Mouse (Mus musculus): ENCODE data around the gene Whamm. TPM values are rescaled to one million over a fixed set of nuclear protein-coding genes. Genes with fewer than 3 reads are reported as not detected.

Gene Whamm
- polyA plus RNA-seq, 1 experiment from 2014 or later = 8.2 TPM

DNA sequence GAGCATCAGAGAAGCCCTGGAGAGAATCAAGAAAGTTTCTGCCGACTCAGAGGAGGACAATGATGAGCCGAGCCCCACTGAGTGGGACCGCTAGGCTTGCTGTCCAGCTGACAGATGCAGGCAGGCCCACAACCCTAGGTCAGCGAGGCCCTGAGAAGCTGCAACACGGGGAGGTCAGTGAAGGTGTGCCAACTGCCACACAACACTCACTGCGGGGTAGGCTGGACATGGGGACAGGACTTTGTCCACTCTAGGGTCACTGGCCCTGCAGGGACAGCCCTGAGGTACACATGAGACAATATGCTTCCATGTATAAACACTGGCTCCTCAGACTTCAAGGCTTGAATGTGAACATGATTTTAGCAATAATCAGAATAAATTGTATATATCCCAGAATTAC is 25.0 kb downstream of the Whamm start:
- H3K4me3 ChIP-seq (ENCODE audit: low read length) = no peak overlapping the region
- H3K27ac ChIP-seq (ENCODE audit: low read depth, low read length) = no peak overlapping the region
- H3K36me3 ChIP-seq (ENCODE audit: control insufficient read depth, insufficient read depth, low read length) = peaks cover 44% of the 10 kb centered on the region; the same call in 1 of the 2 replicates
- no peaks in the 10 kb centered on the region for H3K27me3 ChIP-seq (ENCODE audit: control insufficient read depth, insufficient read depth, low read length)
- no peak overlapping the region for H3K9ac ChIP-seq (ENCODE audit: low read depth, low read length)
- no peaks in the 10 kb centered on the region for H3K9me3 ChIP-seq (ENCODE audit: control insufficient read depth, low read length)
- WGBS = 90% methylated on average over 6 of the region's 6 CpGs
- 0 out of 2 replicates have a peak, but pooled peaks cover 3% of the 10 kb centered on the region for H3K4me1 ChIP-seq (ENCODE audit: control insufficient read depth, insufficient read depth, low read length)
- H3K4me2 ChIP-seq (replicated peaks; ENCODE audit: low read depth, low read length) = no peak overlapping the region
- no peak for ATAC-seq (ENCODE audit: low FRiP score, low TSS enrichment)

DNA sequence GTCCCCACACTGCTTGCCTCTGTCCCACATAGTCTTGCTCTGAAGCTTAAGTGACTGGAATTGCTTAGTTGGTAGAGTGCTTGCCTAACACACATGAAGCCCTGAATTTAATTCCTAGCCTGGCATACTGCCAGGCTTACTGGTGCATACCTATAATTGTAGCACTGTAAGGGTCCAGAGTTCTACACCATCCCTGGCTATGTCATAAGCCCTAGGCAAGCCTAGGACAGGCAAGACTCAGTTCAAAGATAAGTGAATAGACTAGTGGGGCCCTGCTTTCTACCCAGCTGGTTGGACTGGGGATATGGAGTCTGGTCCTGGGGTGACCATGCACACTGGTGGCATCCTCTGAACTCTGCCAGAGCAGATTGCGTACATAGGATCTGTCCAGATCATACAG is 26.6 kb downstream of the Whamm start:
- Histone ChIP-seq H3K36me3 (ENCODE audit: control insufficient read depth, insufficient read depth, low read length) (peaks cover 33% of the 10 kb centered on the region; the same call in 1 of the 2 replicates), H3K9ac (ENCODE audit: low read depth, low read length) (no peak overlapping the region), H3K27ac (ENCODE audit: low read depth, low read length) (no peak overlapping the region), H3K9me3 (ENCODE audit: control insufficient read depth, low read length) (no peaks in the 10 kb centered on the region), H3K4me2 (replicated peaks; ENCODE audit: low read depth, low read length) (no peak overlapping the region), H3K4me3 (ENCODE audit: low read length) (no peak overlapping the region), H3K27me3 (ENCODE audit: control insufficient read depth, insufficient read depth, low read length) (no peaks in the 10 kb centered on the region), H3K4me1 (ENCODE audit: control insufficient read depth, insufficient read depth, low read length) (0 out of 2 replicates have a peak, but pooled peaks cover 3% of the 10 kb centered on the region)
- no peak for ATAC-seq (ENCODE audit: low FRiP score, low TSS enrichment)
- WGBS = 100% methylated on average over 1 of the region's 1 CpGs

DNA sequence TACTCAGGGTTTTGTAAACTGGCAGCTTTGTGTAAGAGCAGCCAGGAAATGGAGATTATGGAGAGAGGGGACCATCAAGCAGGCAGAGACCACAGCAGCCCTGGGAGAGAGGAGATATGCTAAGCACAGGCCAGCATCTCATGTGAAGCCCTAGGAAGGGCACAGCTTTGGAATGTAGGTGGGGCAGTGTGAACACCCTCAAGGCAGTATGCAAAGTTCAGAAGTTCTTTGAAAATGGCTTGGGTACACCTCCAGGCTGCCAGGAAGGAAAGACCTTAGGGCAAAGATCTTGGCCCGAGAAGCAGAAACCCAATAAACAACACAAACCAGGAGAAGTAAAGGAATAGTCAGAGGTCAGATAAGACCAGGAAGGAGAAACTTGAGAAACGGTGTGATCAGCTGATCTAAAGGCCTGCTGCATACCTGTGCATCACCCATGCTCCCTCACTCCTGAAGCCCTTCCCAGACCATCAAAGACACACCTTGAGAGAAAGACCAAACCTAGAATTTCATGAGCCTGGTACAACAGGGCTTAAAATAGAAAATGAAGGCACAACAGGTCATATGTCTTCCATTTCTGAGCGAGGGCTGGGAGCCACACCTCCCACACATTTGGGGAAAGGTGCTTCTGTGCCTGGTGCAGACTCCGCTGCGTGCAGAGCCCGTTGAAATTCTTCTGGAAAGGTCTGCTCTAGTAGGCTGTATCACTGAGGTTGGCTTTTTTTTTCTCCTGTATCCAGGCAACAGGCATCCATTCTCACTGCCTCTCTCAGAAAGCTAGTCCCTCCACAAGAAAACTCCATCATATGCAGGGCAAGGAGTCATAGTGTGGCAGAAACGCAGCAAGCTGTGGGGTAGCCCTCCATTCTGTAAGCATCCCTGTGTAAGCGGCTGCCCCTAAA is 28.6 kb downstream of the Whamm start:
- WGBS = 57% methylated on average over 8 of the region's 8 CpGs
- Histone ChIP-seq H3K4me1 (ENCODE audit: control insufficient read depth, insufficient read depth, low read length) (0 out of 2 replicates have a peak, but pooled peaks cover 3% of the 10 kb centered on the region), H3K27ac (ENCODE audit: low read depth, low read length) (no peak overlapping the region), H3K27me3 (ENCODE audit: control insufficient read depth, insufficient read depth, low read length) (no peaks in the 10 kb centered on the region), H3K9ac (ENCODE audit: low read depth, low read length) (no peak overlapping the region), H3K36me3 (ENCODE audit: control insufficient read depth, insufficient read depth, low read length) (peaks cover 26% of the 10 kb centered on the region; the same call in 1 of the 2 replicates), H3K4me3 (ENCODE audit: low read length) (no peak overlapping the region), H3K4me2 (replicated peaks; ENCODE audit: low read depth, low read length) (no peak overlapping the region), H3K9me3 (ENCODE audit: control insufficient read depth, low read length) (no peaks in the 10 kb centered on the region)
- no peak for ATAC-seq (ENCODE audit: low FRiP score, low TSS enrichment)

DNA sequence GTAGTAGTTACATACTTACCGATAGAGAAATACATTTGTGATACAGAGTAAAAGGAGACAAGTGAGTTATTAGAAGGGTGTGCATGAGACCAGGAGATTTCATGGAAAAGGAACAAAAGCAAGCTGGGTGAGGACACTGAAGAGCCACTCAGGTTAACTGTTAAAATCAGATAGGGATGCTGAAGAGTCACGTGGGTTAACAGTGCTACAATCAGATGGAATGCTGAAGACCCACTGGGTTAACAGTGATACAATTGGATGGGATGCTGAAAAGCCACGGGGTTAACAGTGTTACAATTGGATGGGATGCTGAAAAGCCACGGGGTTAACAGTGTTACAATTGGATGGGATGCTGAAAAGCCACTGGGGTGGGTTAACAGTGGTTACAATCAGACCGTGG is 33.9 kb downstream of the Whamm start:
- Histone ChIP-seq H3K9me3 (ENCODE audit: control insufficient read depth, low read length) (no peaks in the 10 kb centered on the region), H3K9ac (ENCODE audit: low read depth, low read length) (no peak overlapping the region), H3K4me1 (ENCODE audit: control insufficient read depth, insufficient read depth, low read length) (no peaks in the 10 kb centered on the region), H3K4me2 (replicated peaks; ENCODE audit: low read depth, low read length) (no peak overlapping the region), H3K27ac (ENCODE audit: low read depth, low read length) (no peak overlapping the region), H3K27me3 (ENCODE audit: control insufficient read depth, insufficient read depth, low read length) (no peaks in the 10 kb centered on the region), H3K4me3 (ENCODE audit: low read length) (no peak overlapping the region), H3K36me3 (ENCODE audit: control insufficient read depth, insufficient read depth, low read length) (no peaks in the 10 kb centered on the region)
- 80% methylated on average over 5 of the region's 5 CpGs for WGBS
- no peak for ATAC-seq (ENCODE audit: low FRiP score, low TSS enrichment)

DNA sequence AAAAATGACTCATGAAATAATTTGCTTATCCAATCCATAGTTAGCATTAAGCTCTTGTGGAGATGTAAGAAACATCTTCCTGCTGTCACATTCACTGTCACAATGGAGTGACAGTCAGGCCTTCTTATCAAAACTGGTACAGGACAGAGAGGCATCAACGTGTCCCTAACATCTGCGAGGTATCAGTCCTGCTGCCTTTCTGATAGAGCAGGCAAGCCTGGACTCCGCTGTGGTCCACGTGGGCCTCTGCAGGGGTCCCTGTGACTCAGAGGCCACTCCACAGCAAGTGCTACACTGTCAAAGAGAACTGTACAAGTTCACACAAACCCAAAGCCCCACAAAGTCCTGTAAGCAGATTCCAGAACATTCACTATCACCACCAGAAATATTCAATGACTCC is 34.4 kb downstream of the Whamm start:
- WGBS = 83% methylated on average over 4 of the region's 4 CpGs

DNA sequence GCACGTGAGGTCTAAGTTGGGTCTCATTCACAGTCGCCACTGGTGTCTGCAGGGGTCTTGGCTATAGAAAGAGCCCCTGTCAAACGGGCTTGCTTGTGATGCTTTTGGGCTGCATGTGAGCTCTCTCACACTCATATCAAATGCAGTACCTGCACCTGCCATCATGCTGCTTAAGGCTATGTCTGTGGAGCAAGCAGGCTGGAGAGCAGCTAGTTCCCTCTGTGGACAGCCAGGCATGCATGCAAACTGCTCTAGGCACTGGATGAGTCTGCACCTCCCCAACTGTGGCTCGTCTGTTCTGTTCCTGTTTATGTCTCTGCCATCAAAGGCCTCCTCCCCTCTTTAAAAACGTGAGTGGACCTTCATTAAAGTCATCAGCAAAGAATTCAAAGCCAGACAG is 35.4 kb downstream of the Whamm start:
- Histone ChIP-seq H3K27me3 (ENCODE audit: control insufficient read depth, insufficient read depth, low read length) (no peaks in the 10 kb centered on the region), H3K36me3 (ENCODE audit: control insufficient read depth, insufficient read depth, low read length) (no peaks in the 10 kb centered on the region; the same call in 1 of the 2 replicates), H3K9ac (ENCODE audit: low read depth, low read length) (no peak overlapping the region), H3K4me2 (replicated peaks; ENCODE audit: low read depth, low read length) (no peak overlapping the region), H3K4me3 (ENCODE audit: low read length) (no peak overlapping the region), H3K4me1 (ENCODE audit: control insufficient read depth, insufficient read depth, low read length) (no peaks in the 10 kb centered on the region), H3K27ac (ENCODE audit: low read depth, low read length) (no peak overlapping the region), H3K9me3 (ENCODE audit: control insufficient read depth, low read length) (no peaks in the 10 kb centered on the region)
- no peak for ATAC-seq (ENCODE audit: low FRiP score, low TSS enrichment)
- 63% methylated on average over 5 of the region's 5 CpGs for WGBS

More for the DNA sequence above, 34.4 kb downstream of the Whamm start:
- Histone ChIP-seq H3K4me3 (ENCODE audit: low read length) (no peak overlapping the region), H3K4me1 (ENCODE audit: control insufficient read depth, insufficient read depth, low read length) (no peaks in the 10 kb centered on the region), H3K9me3 (ENCODE audit: control insufficient read depth, low read length) (no peaks in the 10 kb centered on the region), H3K27me3 (ENCODE audit: control insufficient read depth, insufficient read depth, low read length) (no peaks in the 10 kb centered on the region), H3K4me2 (replicated peaks; ENCODE audit: low read depth, low read length) (no peak overlapping the region), H3K36me3 (ENCODE audit: control insufficient read depth, insufficient read depth, low read length) (no peaks in the 10 kb centered on the region; the same call in 1 of the 2 replicates), H3K27ac (ENCODE audit: low read depth, low read length) (no peak overlapping the region), H3K9ac (ENCODE audit: low read depth, low read length) (no peak overlapping the region)
- no peak for ATAC-seq (ENCODE audit: low FRiP score, low TSS enrichment)

DNA sequence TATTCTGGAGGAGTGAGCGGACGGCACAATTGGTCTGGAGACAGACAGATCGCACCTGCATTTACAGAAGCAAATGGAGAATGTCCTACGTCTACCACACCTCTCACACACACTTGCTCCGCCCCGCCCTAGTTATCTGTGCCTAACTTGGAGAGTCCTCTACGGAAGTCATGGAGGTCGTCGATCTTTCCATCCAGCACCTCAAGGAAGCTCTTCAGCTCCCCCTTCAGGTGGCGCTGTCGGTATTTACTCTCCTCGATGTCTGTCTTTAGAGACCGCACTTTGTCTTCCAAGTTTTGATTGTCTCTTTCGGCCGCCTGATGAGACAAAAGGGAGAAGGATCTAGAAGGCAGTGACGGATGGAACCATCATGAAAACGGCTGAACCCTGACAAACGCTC is 39.1 kb downstream of the Whamm start:
- no peaks in the 10 kb centered on the region for H3K4me1 ChIP-seq (ENCODE audit: control insufficient read depth, insufficient read depth, low read length)
- H3K36me3 ChIP-seq (ENCODE audit: control insufficient read depth, insufficient read depth, low read length) = no peaks in the 10 kb centered on the region; the same call in 1 of the 2 replicates
- no peak for ATAC-seq (ENCODE audit: low FRiP score, low TSS enrichment)
- no peaks in the 10 kb centered on the region for H3K9me3 ChIP-seq (ENCODE audit: control insufficient read depth, low read length)
- WGBS = 68% methylated on average over 18 of the region's 18 CpGs
- no peak overlapping the region for H3K4me2 ChIP-seq (replicated peaks; ENCODE audit: low read depth, low read length)
- H3K27ac ChIP-seq (ENCODE audit: low read depth, low read length) = no peak overlapping the region
- no peak overlapping the region for H3K4me3 ChIP-seq (ENCODE audit: low read length)
- H3K9ac ChIP-seq (ENCODE audit: low read depth, low read length) = no peak overlapping the region
- H3K27me3 ChIP-seq (ENCODE audit: control insufficient read depth, insufficient read depth, low read length) = no peaks in the 10 kb centered on the region

DNA sequence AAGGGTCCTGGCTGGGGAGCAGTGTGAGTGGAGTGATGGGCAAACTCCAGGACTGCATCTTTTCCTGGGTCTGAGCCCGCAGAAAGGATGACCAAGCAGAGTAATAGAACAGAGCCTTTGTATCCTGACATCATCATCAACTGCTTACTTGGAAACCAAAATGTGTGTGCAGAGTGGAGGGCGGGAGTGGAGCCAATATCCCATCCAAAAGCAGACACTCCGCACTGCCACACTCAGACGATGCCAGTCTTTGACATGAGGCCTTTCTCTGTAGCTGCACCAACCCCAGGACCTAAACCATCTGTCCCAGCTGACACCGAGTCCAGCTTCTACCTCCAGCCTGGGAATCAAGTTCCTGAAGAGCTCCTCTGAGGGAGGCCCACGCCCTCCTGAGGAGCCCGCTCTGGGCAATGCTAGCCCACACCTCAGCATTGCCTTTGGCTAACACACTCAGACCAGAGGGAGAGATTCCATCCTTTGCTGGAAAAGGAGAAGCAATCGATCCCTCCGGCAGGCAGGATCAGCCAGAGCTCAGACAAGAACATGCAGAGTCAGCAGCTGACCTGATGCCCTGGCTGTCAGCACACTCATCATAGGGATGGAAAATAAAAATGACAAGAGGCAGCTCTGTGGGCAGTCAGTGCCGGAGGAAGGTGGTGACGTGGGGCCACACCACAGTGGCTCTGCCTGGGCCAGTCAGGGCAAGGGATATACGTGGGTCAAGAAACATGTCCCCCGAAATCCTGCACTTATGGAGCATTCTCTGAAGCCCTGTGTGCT is 42.0 kb downstream of the Whamm start:
- no peaks in the 10 kb centered on the region for H3K27me3 ChIP-seq (ENCODE audit: control insufficient read depth, insufficient read depth, low read length)
- H3K9me3 ChIP-seq (ENCODE audit: control insufficient read depth, low read length) = no peaks in the 10 kb centered on the region
- WGBS = 85% methylated on average over 13 of the region's 13 CpGs
- H3K4me3 ChIP-seq (ENCODE audit: low read length) = no peak overlapping the region
- ATAC-seq (ENCODE audit: low FRiP score, low TSS enrichment) = no peak
- H3K4me1 ChIP-seq (ENCODE audit: control insufficient read depth, insufficient read depth, low read length) = no peaks in the 10 kb centered on the region
- no peak overlapping the region for H3K4me2 ChIP-seq (replicated peaks; ENCODE audit: low read depth, low read length)
- H3K9ac ChIP-seq (ENCODE audit: low read depth, low read length) = no peak overlapping the region
- no peak overlapping the region for H3K27ac ChIP-seq (ENCODE audit: low read depth, low read length)
- H3K36me3 ChIP-seq (ENCODE audit: control insufficient read depth, insufficient read depth, low read length) = no peaks in the 10 kb centered on the region; the same call in 1 of the 2 replicates

DNA sequence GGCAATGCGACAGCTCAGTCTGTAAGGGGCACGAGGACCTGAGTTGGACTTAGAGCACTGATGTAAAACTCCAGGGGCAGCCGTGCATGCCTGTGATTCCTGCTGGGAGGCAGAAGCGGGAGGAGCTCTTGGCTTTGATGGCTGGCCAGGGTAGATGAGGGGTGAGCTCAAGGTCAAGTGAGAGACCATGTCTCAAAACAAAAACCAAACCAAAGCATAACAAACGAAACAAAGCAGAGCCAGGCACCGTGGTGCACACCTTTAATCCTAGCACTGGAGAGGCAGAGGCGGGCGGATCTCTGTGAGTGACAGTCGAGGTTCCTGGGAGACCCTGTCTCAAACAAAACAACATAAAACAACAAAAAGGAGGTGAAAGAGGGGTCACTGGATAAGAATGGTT is 44.0 kb downstream of the Whamm start:
- Histone ChIP-seq H3K27me3 (ENCODE audit: control insufficient read depth, insufficient read depth, low read length) (no peaks in the 10 kb centered on the region), H3K9me3 (ENCODE audit: control insufficient read depth, low read length) (no peaks in the 10 kb centered on the region), H3K4me2 (replicated peaks; ENCODE audit: low read depth, low read length) (no peak overlapping the region), H3K27ac (ENCODE audit: low read depth, low read length) (no peak overlapping the region), H3K36me3 (ENCODE audit: control insufficient read depth, insufficient read depth, low read length) (no peaks in the 10 kb centered on the region; the same call in 1 of the 2 replicates), H3K9ac (ENCODE audit: low read depth, low read length) (no peak overlapping the region), H3K4me1 (ENCODE audit: control insufficient read depth, insufficient read depth, low read length) (no peaks in the 10 kb centered on the region), H3K4me3 (ENCODE audit: low read length) (no peak overlapping the region)
- WGBS = 73% methylated on average over 9 of the region's 9 CpGs
- no peak for ATAC-seq (ENCODE audit: low FRiP score, low TSS enrichment)

Data from kidney, embryonic 14.5 days (tissue).